Mouse (Mus musculus) E14TG2a.4 (cell line): ENCODE results near the gene Pcdh9.

Source experiments
- CTCF ChIP-seq: conservative IDR thresholded peaks from 2 replicates; pipeline ENCODE4 v1.5.1; 2014; ENCODE audit warnings: low read length
- NANOG ChIP-seq: IDR thresholded peaks from 2 replicates; pipeline ENCODE4 v1.6.1; 2014; ENCODE audit warnings: borderline replicate concordance, low read length, mixed read lengths
- POU5F1 ChIP-seq: IDR thresholded peaks from 2 replicates; pipeline ENCODE4 v1.6.1; 2014; ENCODE audit warnings: low read length, borderline replicate concordance

GRCm38 (mm10) chr14:93818845-93819244 lies 71.6 kb downstream of the Pcdh9 start:
- no peak for TF ChIP-seq CTCF
- no peak for TF ChIP-seq NANOG
- TF ChIP-seq POU5F1 = no peak
